Mouse (Mus musculus): Measurements from ENCODE around the gene P4ha3.

DNA sequence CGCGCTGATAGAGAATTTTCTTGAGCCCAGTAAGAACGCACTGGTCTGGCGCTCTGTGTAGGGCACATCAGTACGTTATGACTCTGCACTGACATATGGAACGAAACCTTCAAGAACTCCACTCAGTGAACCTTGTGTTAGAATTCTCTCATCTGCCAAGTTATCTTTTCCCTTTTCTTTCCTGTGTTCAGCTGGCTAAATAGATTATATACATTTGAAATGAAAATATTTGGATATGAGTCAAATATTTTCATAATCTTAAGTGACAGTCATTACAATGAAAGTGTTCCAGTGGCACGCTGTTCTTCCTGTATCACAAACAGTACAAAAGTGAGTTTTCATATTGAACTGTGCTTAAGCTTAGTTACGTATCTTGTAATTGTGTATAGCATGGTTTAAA, 13.0 kb upstream of the P4ha3 start:
- no peak for TF ChIP-seq CTCF (IDR thresholded peaks at IDR 0.05; ENCODE audit: extremely low read depth, insufficient read length, insufficient replicate concordance, low read depth, low read length)
- TF ChIP-seq POLR2A (IDR thresholded peaks at IDR 0.05; ENCODE audit: low read depth, low read length), result no peak

Data from small intestine, adult 2 months (tissue).